Mouse (Mus musculus) stomach, embryonic 15.5 days (tissue): Measurements from ENCODE around the gene Vkorc1. TPM values are rescaled to one million over a fixed set of nuclear protein-coding genes. Genes with fewer than 3 reads are reported as not detected.
"Not testable (repeated sequence)": the region's sequence is repeated elsewhere in the genome, so short reads cannot be mapped to it uniquely, and the experiment has no call there.

Experiments used
- ATAC-seq: fragments of 200-750 bp; cut with Nextera tagmentation; 2 replicates; pipeline ENCODE4 v1.8.0; 2017; ENCODE audit warnings: low read depth, moderate number of reproducible peaks, moderate TSS enrichment; ENCODE audit not compliant: insufficient read depth, low FRiP score
- H3K27ac ChIP-seq: fragments of 300-500 bp; sonication (generic); 2 replicates; pipeline ENCODE4 v1.5.1; 2015; ENCODE audit warnings: mild to moderate bottlenecking, inconsistent platforms
- H3K27me3 ChIP-seq: fragments of 300-500 bp; sonication (generic); replicated peaks from 2 replicates; pipeline ENCODE4 v1.6.1; 2015; ENCODE audit warnings: inconsistent platforms
- H3K36me3 ChIP-seq: fragments of 300-500 bp; sonication (generic); 2 replicates; pipeline ENCODE4 v1.6.1; 2015; ENCODE audit warnings: inconsistent platforms
- H3K4me1 ChIP-seq: fragments of 300-500 bp; sonication (generic); 2 replicates; pipeline ENCODE4 v1.6.1; 2015; ENCODE audit warnings: inconsistent platforms
- H3K4me2 ChIP-seq: fragments of 300-500 bp; sonication (generic); 2 replicates; pipeline ENCODE4 v1.6.1; 2015; ENCODE audit warnings: mild to moderate bottlenecking, inconsistent platforms
- H3K4me3 ChIP-seq: fragments of 300-500 bp; sonication (generic); replicated peaks from 2 replicates; pipeline ENCODE4 v1.5.1; 2015; ENCODE audit warnings: inconsistent platforms
- H3K9ac ChIP-seq: fragments of 300-500 bp; sonication (generic); 2 replicates; pipeline ENCODE4 v1.6.1; 2015; ENCODE audit warnings: inconsistent platforms
- H3K9me3 ChIP-seq: fragments of 300-500 bp; sonication (generic); 2 replicates; pipeline ENCODE4 v1.6.1; 2016; ENCODE audit warnings: inconsistent platforms
- WGBS: fragments of 180-500 bp; shearing (Covaris S2); methylation state at CpG from one replicate; pipeline ENCODE4 v1.1.7; 2015; 5-methylcytosine and 5-hydroxymethylcytosine counted together
- polyA plus RNA-seq: library from polyadenylated mRNA; unstranded; fragments of >200 nt; fragmentation: Nextera tagmentation; extraction: Ambion mirVana; gene quantifications from 2 replicates; pipeline ENCODE4 v1.2.1, GENCODE M21; 2015

Gene Vkorc1
- polyA plus RNA-seq, 1 experiment from 2014 or later: 190 TPM

DNA sequence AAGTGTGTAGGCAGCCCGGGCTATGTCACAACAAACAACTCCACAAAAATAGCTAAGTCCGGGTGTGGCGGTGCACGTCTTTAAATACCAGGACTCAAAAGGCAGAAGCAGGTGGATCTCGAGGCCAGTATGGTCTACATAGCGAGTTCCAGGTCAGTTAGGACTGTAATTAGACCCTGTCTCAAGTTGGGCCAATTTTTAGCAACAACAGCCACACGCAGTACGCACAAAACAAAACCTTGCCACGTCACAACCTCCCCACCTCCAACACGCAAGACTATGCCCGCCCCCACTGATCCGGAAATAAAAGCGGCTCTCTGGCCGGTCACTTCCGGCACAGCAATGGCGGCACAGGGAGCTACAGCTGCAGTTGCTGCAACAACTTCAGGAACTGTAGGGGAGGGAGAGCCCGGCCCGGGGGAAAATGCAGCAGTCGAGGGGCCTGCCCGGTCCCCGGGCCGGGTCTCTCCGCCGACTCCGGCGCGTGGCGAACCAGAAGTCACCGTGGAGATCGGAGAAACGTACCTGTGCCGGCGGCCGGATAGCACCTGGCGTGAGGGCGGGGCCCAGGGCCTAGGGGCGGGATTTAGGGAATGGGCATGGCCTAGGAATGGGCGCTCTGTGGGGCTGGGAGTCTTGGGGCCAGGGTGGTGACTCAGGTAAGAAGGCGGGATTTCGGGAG is 16.9 kb upstream of the Vkorc1 start, which contains the start of gene Kat8:
TSS of gene Kat8 (plus strand) at position 327 of the 682 bp plus-strand sequence.
- ATAC-seq: peak; percentile 95
- peaks cover 38% of the 10 kb centered on the region for H3K36me3 ChIP-seq
- H3K9me3 ChIP-seq: no peaks in the 10 kb centered on the region
- no peaks in the 10 kb centered on the region for H3K27me3 ChIP-seq
- 1% methylated on average over 40 of the region's 40 CpGs for WGBS
- H3K4me3 ChIP-seq: peak within 1 kb of the TSS; percentile 81
- H3K4me1 ChIP-seq: 0 out of 2 replicates have a peak, but pooled peaks cover 4% of the 10 kb centered on the region
- H3K9ac ChIP-seq: peak within 1 kb of the TSS; percentile 73
- peak within 1 kb of the TSS; percentile 65 for H3K4me2 ChIP-seq
- H3K27ac ChIP-seq: peak within 1 kb of the TSS; percentile 90

DNA sequence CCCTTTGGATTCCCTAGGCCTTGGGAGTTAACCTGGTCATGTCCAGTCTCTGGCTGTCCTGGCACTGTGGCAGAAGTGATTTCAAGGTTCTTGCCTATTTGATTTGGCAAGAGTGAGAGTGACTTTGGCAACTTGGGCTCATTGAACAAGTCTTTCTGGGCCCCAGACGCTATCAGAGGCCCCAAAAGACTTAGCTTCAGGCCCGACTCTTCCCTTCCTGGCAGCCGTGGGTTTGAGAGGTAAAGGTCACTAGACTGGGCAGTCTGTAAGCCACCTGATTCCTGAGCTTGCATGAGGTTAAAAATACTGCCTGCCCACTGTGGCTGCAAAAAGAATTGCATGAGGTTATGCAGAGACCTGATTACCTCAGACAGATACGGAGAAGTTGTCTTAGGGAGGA is 13.2 kb upstream of the Vkorc1 start:
- Histone ChIP-seq H3K4me1 (peaks cover 11% of the 10 kb centered on the region; the same call in 1 of the 2 replicates), H3K9ac (no peak overlapping the region), H3K4me2 (no peak overlapping the region), H3K36me3 (peaks cover 48% of the 10 kb centered on the region), H3K9me3 (no peaks in the 10 kb centered on the region), H3K27me3 (no peaks in the 10 kb centered on the region), H3K4me3 (no peak overlapping the region), H3K27ac (no peak overlapping the region)
- 83% methylated on average over 4 of the region's 4 CpGs for WGBS
- no peak for ATAC-seq

DNA sequence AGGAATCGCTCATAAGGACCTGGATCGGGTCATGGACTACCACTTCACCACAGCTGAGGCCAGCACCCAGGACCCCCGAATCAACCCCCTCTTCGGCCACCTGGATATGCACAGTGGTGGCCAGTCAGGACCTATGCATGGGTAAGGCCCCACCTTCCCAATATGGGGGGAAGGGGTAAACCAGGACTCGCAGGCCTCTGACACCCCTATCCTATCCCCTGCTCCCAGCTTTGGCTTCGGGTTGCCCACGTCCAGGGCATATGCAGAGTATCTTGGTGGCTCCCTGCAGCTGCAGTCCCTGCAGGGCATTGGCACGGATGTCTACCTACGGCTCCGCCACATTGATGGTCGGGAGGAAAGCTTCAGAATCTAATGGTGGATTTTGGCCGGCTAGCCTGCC is 12.5 kb upstream of the Vkorc1 start:
- H3K9me3 ChIP-seq: no peaks in the 10 kb centered on the region
- H3K27me3 ChIP-seq: no peaks in the 10 kb centered on the region
- H3K9ac ChIP-seq: no peak overlapping the region
- ATAC-seq: no peak
- no peak overlapping the region for H3K27ac ChIP-seq
- 90% methylated on average over 12 of the region's 12 CpGs for WGBS
- peaks cover 11% of the 10 kb centered on the region; the same call in 1 of the 2 replicates for H3K4me1 ChIP-seq
- no peak overlapping the region for H3K4me3 ChIP-seq
- no peak overlapping the region for H3K4me2 ChIP-seq
- peaks cover 48% of the 10 kb centered on the region for H3K36me3 ChIP-seq

DNA sequence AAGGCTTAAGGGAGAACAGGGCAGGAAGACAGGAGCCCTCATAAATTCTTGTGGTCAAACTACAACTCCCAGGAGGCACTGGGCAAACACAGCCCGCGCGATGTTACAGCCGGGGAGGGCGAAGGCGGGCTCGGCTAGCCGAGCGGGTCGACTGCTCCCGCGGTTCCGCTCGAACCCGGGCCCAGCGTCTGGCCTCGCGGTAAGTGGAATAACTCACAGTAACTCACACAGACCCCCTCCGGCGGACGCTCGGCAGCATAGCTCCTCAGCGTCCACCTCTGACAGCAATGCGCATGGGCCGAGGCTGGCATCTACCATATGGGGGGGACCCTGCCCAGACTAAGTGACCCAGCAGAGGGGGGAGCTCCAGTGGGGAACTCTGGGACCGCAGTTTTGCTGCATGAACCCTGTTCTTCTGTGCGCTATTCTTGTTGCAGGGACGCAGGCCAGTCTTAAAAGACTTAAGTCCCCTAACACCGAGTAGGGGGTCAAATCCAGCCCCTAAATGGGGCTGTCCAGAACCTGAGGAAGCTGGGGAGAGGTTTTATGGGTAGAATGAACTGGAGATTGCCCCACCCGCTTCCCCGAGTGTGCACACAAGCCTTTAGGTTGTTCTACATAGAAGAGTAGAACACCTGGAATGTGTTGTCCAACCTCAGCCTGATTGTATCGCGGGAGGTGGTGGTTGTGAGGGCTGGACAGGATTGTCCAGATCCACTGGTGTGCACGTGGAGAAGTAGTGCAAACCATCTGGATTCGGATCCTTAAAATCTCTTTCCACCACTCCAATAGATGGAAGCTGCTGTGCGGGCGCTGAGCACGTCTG is 8.8 kb upstream of the Vkorc1 start, which contains the start of gene Bckdk:
TSS of gene Bckdk (plus strand) at position 112 of the 826 bp plus-strand sequence.
- Histone ChIP-seq H3K27me3 (no peaks in the 10 kb centered on the region), H3K27ac (peak within 1 kb of the TSS; percentile 89), H3K9ac (peak within 1 kb of the TSS; percentile 94), H3K4me2 (peak within 1 kb of the TSS; percentile 74), H3K4me3 (peak within 1 kb of the TSS; percentile 84), H3K36me3 (peaks cover 41% of the 10 kb centered on the region), H3K4me1 (peaks cover 8% of the 10 kb centered on the region; the same call in 1 of the 2 replicates), H3K9me3 (no peaks in the 10 kb centered on the region)
- peak; percentile 89 for ATAC-seq
- WGBS: 6% methylated on average over 38 of the region's 38 CpGs

DNA sequence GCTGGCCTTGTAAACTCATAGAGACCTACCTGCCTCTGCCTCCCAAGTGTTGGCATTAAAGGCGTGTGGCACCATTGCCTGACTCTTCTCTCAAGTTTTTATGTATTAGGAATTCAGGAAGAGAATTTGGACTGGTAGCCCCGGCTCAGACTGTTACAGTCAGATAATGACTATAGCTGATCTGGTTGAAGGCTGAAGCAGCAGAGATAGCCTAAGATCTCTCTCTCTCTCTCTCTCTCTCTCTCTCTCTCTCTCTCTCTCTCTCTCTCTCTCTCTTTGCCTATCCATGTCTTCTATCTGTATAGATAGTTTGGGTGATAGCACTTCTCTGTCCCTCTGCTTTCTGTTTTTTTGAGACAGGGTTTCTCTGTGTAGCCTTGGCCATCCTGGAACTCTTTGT is 6.4 kb upstream of the Vkorc1 start:
- Histone ChIP-seq H3K4me3 (no peak overlapping the region), H3K4me2 (no peak overlapping the region), H3K9me3 (no peaks in the 10 kb centered on the region), H3K27ac (no peak overlapping the region), H3K27me3 (no peaks in the 10 kb centered on the region), H3K9ac (no peak overlapping the region), H3K4me1 (peaks cover 8% of the 10 kb centered on the region; the same call in 1 of the 2 replicates), H3K36me3 (peaks cover 17% of the 10 kb centered on the region)
- WGBS: 85% methylated on average over 2 of the region's 2 CpGs
- no peak for ATAC-seq

DNA sequence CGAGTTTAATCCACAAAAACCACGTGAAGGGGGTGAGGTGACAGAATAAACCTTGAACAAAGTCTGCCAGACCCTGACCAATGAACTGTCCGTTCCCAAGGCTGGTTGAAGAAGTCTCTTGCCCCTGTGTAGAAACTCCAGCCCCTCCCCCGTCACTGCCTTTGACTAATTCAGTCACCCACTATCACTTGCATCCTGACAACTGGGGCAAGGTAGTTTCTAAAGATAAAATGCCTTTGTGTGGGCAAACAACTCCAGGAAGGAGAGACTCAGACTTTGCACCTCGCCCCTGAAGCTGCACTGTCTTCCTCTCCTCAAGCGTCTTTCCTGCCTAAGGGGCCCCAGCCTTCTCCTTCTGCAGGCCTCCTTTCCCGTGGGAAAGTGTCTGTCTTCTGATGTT is 4.6 kb upstream of the Vkorc1 start:
- Histone ChIP-seq H3K4me2 (no peak overlapping the region), H3K27me3 (no peaks in the 10 kb centered on the region), H3K36me3 (peaks cover under 1% of the 10 kb centered on the region; the same call in 1 of the 2 replicates), H3K9me3 (no peaks in the 10 kb centered on the region), H3K9ac (no peak overlapping the region), H3K4me3 (no peak overlapping the region), H3K27ac (peak overlapping the region; percentile 71), H3K4me1 (peaks cover 6% of the 10 kb centered on the region; the same call in 1 of the 2 replicates)
- WGBS: 31% methylated on average over 7 of the region's 7 CpGs
- no peak for ATAC-seq

DNA sequence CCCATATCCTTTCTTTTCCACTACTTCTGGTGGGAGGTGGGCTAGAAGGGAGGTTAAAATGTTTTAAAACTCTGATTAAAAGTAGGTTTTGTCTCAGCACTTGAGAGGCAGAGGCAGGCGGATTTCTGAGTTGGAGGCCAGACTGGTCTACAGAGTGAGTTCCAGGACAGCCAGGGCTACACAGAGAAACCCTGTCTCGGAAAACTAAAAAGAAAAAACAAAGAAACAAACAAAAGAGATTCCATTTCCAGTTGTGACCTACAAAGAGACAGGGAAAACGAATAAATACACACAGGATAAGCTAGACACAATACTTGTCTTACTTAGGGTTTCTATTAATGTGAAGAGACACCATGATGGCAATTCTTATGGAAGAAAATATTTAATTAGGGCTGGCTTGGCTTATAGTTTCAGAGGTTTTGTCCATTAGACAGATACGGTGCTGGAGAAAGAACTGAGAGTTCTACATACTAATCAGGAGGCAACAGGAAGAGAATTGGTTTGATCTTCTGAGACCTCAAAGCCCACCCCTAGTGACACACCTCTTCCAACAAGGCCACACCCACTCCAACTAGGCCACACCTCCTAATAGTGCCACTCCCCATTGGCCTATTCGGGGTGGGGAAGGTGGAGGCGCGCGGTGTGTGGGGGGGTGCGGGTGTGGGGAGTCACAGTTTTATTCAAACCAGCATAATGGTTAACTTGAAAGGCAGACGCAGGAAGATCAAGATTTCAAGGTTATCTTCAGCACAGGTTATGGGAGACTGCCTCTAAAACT is 3.0 kb upstream of the Vkorc1 start:
- Histone ChIP-seq H3K27ac (peak overlapping the region; percentile 71; the same call in 1 of the 2 replicates), H3K27me3 (no peaks in the 10 kb centered on the region), H3K9me3 (no peaks in the 10 kb centered on the region), H3K4me2 (no peak overlapping the region), H3K4me3 (no peak overlapping the region), H3K36me3 (0 out of 2 replicates have a peak, but pooled peaks cover 6% of the 10 kb centered on the region), H3K9ac (no peak overlapping the region), H3K4me1 (peaks cover 12% of the 10 kb centered on the region)
- WGBS: 31% methylated on average over 10 of the region's 10 CpGs
- no peak for ATAC-seq

DNA sequence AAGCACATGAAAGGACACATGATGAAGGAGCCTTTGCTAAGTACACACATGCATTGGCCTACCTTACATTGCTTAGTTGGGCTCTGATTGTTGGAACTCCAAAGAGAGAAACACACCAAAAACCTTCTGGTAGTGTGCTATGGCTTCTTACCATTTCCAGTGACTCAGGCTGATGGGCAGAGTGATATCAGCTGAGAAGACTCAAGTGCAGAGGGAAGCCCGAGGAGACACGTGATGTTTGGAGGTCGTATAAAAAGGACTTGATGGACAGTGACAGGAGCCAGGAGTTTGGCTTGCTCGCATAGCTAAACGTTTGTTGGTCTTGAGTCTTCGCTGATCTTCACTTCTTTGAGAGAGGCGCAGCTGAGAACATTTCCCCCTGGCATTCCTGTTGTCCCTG is 2.1 kb upstream of the Vkorc1 start:
- Histone ChIP-seq H3K4me1 (peaks cover 12% of the 10 kb centered on the region), H3K9me3 (no peaks in the 10 kb centered on the region), H3K4me3 (no peak overlapping the region), H3K27me3 (no peaks in the 10 kb centered on the region), H3K4me2 (no peak overlapping the region), H3K27ac (no peak overlapping the region), H3K36me3 (peaks cover 13% of the 10 kb centered on the region), H3K9ac (no peak overlapping the region)
- 88% methylated on average over 7 of the region's 7 CpGs for WGBS
- ATAC-seq: no peak

DNA sequence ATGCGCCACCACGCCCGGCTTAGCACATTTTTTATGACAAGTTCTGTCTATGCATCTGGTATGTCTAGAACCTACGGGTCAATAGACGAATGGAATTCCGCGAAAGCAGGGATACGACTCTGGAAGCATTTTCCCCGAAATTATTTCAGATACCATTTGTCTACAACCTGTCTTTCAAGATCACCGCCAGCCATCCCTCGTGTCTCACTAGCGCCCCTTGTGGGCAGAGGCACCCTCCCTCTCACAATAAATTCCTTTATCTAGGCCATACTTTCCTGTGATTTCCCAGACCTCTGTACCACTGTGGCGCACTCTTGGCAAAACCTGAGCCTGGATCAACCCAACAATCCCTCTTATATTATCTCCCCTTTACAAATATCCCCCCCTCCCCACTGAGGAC is 967 bp upstream of the Vkorc1 start:
- Histone ChIP-seq H3K4me2 (no peak overlapping the region), H3K27ac (no peak overlapping the region), H3K27me3 (no peaks in the 10 kb centered on the region), H3K36me3 (peaks cover 13% of the 10 kb centered on the region), H3K9me3 (no peaks in the 10 kb centered on the region), H3K9ac (no peak overlapping the region), H3K4me1 (peaks cover 12% of the 10 kb centered on the region), H3K4me3 (no peak overlapping the region)
- no peak for ATAC-seq
- 57% methylated on average over 13 of the region's 13 CpGs for WGBS

DNA sequence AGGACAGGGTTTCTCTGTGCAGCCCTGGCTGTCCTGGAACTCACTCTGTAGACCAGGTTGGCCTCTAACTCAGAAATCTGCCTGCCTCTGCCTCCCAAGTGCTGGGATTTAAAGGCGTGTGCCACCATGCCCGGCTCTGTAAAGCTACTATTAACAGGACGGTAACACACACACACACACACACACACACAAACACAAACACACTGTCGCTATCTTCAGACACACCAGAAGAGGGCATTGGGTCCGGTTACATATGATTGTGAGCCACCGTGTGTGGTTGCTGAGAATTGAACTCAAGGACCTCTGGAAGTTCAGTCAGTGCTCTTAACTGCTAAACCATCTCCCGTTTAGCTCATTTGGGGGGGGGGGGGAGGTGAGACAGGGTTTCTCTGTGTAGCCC is 474 bp upstream of the Vkorc1 start:
- ATAC-seq, H3K27me3 ChIP-seq, H3K9me3 ChIP-seq, H3K9ac ChIP-seq: not testable (repeated sequence)
- Histone ChIP-seq H3K4me3 (peak overlapping the region; percentile 74), H3K4me2 (peak overlapping the region; percentile 85), H3K4me1 (peaks cover 12% of the 10 kb centered on the region), H3K27ac (peak overlapping the region; percentile 22; the same call in 1 of the 2 replicates), H3K36me3 (peaks cover 13% of the 10 kb centered on the region)
- 62% methylated on average over 7 of the region's 7 CpGs for WGBS

DNA sequence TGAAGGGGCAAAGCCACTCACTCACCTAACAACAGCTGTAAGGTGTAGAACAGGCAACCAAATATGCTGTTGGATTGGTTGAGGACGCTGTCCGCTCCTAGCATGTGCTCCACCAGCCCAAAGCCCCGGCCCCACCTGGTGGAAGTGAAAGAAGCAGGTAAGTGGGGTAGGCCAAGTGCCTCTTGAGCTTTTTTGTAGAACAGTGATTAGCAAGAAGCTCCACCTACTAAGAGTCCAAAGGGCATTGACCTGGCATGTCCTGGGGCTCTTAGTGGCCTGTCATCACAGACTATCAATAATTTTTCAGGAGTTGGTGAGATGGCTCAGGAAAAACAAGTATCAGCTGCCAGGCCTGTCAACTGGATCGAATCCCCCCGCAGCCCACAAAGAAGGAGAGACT is 937 bp downstream of the Vkorc1 start:
- H3K9ac ChIP-seq: peak overlapping the region; percentile 61; the same call in 1 of the 2 replicates
- peak overlapping the region; percentile 74 for H3K4me3 ChIP-seq
- peak overlapping the region; percentile 88; the same call in 1 of the 2 replicates for H3K27ac ChIP-seq
- no peaks in the 10 kb centered on the region for H3K9me3 ChIP-seq
- ATAC-seq: no peak
- H3K27me3 ChIP-seq: no peaks in the 10 kb centered on the region
- peaks cover 17% of the 10 kb centered on the region for H3K36me3 ChIP-seq
- WGBS: 72% methylated on average over 5 of the region's 5 CpGs
- H3K4me1 ChIP-seq: peaks cover 12% of the 10 kb centered on the region
- peak overlapping the region; percentile 85 for H3K4me2 ChIP-seq
